Mouse (Mus musculus) liver, adult 2 months (tissue): ENCODE measurements around the gene Slc6a18. TPM values are rescaled to one million over a fixed set of nuclear protein-coding genes. Genes with fewer than 3 reads are reported as not detected.

Source experiments
- DNase-seq: peaks from one replicate; pipeline ENCODE4 v3.0.0-alpha.2; 2011; ENCODE audit warnings: low read depth, low spot score; ENCODE audit errors: extremely low read depth
- H3K27ac ChIP-seq: fragments of 200-500 bp; replicated peaks from 2 replicates; pipeline ENCODE4 v1.5.1; 2012; ENCODE audit warnings: low read depth, mild to moderate bottlenecking, control low read depth, inconsistent platforms, low read length; ENCODE audit not compliant: insufficient read depth
- H3K27me3 ChIP-seq: fragments of 200-500 bp; 2 replicates; pipeline ENCODE4 v1.6.1; 2012; ENCODE audit warnings: mild to moderate bottlenecking, moderate library complexity, low read length, inconsistent platforms; ENCODE audit not compliant: control insufficient read depth, insufficient read depth
- H3K36me3 ChIP-seq: fragments of 200-500 bp; 2 replicates; pipeline ENCODE4 v1.6.1; 2012; ENCODE audit warnings: low read length, inconsistent platforms; ENCODE audit not compliant: control insufficient read depth, insufficient read depth
- H3K4me1 ChIP-seq: fragments of 200-500 bp; 2 replicates; pipeline ENCODE4 v1.6.1; 2011; ENCODE audit warnings: low read length; ENCODE audit not compliant: control insufficient read depth, insufficient read depth
- H3K4me3 ChIP-seq: fragments of 200-500 bp; 2 replicates; pipeline ENCODE4 v1.5.1; 2011; ENCODE audit warnings: low read depth, mild to moderate bottlenecking, control low read depth, low read length, moderate library complexity; ENCODE audit not compliant: insufficient read depth
- H3K79me2 ChIP-seq: fragments of 200-500 bp; 2 replicates; pipeline ENCODE4 v1.6.1; 2012; ENCODE audit warnings: inconsistent platforms, mild to moderate bottlenecking, low read length, moderate library complexity; ENCODE audit not compliant: control insufficient read depth, insufficient read depth
- H3K9ac ChIP-seq: fragments of 200-500 bp; 2 replicates; pipeline ENCODE4 v1.6.1; 2012; ENCODE audit warnings: low read depth, mild to moderate bottlenecking, control low read depth, inconsistent platforms, low read length
- CTCF ChIP-seq: fragments of 200-500 bp; IDR thresholded peaks from 2 replicates; pipeline ENCODE4 v1.5.1; 2011; ENCODE audit warnings: low read depth, low read length, control low read depth
- POLR2A ChIP-seq: fragments of 200-500 bp; IDR thresholded peaks from 2 replicates; pipeline ENCODE4 v1.6.1; 2011; ENCODE audit warnings: low read length, control low read depth; ENCODE audit not compliant: insufficient read depth; ENCODE audit errors: extremely low read depth
- WGBS: fragments of 180-500 bp; shearing (Covaris S2); methylation state at CpG from one replicate; pipeline ENCODE4 v1.1.7; 2018; 5-methylcytosine and 5-hydroxymethylcytosine counted together
- polyA plus RNA-seq: library from polyadenylated mRNA; depleted of rRNA; stranded (reverse); fragments of >200 nt; gene quantifications from 2 replicates; pipeline ENCODE4 v1.2.3, GENCODE M21; 2012; rRNA removed
- total RNA-seq: library from RNA; depleted of rRNA; stranded (reverse); fragments of >200 nt; gene quantifications from 2 replicates; pipeline ENCODE4 v1.2.3, GENCODE M21; 2014; rRNA removed

Slc6a18 gene
- total and polyA plus RNA-seq, 2 experiments = not detected

DNA sequence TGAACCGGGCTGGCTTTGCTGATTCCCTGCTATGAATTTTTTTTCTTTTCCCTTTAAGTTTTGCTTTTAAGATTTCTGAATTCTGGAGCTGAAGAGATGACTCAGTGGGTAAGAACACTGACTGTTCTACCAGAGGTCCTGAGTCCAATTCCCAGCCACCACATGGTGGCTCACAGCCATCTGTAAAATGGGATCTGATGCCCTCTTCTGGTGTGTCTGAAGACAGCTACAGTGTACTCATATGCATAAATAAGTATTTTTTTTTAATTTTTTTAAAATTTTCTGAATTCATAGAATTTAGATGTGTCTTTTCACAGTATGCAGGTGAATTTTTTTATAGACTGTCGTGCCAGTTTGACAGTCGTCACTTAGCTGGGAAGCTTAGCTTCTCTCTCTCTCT lies 46.0 kb downstream of the Slc6a18 start:
- Histone ChIP-seq H3K4me1 (no peaks in the 10 kb centered on the region; the same call in 1 of the 2 replicates), H3K27ac (no peak overlapping the region), H3K9ac (no peak overlapping the region), H3K4me3 (no peak overlapping the region), H3K79me2 (no peaks in the 10 kb centered on the region), H3K36me3 (no peaks in the 10 kb centered on the region), H3K27me3 (no peaks in the 10 kb centered on the region)
- TF ChIP-seq CTCF (no peak), POLR2A (no peak)
- DNase-seq = peak; percentile 10
- 91% methylated on average over 3 of the region's 3 CpGs for WGBS

DNA sequence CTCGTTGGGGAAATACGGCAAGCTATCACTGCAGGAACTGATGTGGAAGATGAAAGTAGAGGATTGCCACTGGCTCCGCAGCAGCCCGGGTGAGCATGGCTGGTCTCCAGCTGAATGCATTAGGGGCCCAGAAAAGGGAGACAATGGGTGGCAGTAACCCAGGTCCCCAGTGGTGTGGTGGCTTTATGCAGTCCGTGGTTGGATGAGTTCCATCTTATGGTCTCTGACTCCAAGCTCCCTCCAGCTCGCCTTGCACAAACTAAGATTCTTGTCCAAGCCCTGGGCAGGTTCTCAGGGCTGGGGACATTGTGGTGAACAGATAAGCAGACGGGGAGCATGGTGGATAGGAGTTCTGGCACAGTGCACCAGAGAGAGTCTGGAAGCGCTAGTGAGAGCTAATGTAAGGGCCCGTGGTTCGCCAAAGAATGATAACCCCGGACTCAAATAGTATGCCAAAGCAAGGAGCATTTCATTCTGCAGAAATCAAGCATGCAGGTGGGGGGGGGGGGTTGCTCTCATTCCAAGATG lies 49.2 kb downstream of the Slc6a18 start:
- H3K79me2 ChIP-seq = no peaks in the 10 kb centered on the region
- peaks cover 3% of the 10 kb centered on the region; the same call in 1 of the 2 replicates for H3K4me1 ChIP-seq
- H3K27ac ChIP-seq = no peak overlapping the region
- no peak overlapping the region for H3K9ac ChIP-seq
- TF ChIP-seq CTCF = no peak
- no peak for TF ChIP-seq POLR2A
- no peaks in the 10 kb centered on the region for H3K27me3 ChIP-seq
- 92% methylated on average over 11 of the region's 11 CpGs for WGBS
- H3K36me3 ChIP-seq = no peaks in the 10 kb centered on the region
- no peak overlapping the region for H3K4me3 ChIP-seq
- DNase-seq = no peak

DNA sequence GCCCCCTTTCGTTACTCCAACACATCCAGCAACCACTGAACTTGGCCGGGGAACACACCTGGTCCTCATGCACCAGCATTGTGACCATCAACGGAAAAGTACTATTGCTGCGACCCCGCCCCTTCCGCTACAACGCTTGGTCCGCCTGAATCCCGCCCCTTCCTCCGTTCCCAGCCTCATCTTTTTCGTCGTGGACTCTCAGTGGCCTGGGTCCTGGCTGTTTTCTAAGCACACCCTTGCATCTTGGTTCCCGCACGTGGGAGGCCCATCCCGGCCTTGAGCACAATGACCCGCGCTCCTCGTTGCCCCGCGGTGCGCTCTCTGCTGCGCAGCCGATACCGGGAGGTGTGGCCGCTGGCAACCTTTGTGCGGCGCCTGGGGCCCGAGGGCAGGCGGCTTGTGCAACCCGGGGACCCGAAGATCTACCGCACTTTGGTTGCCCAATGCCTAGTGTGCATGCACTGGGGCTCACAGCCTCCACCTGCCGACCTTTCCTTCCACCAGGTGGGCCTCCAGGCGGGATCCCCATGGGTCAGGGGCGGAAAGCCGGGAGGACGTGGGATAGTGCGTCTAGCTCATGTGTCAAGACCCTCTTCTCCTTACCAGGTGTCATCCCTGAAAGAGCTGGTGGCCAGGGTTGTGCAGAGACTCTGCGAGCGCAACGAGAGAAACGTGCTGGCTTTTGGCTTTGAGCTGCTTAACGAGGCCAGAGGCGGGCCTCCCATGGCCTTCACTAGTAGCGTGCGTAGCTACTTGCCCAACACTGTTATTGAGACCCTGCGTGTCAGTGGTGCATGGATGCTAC lies 50.9 kb downstream of the Slc6a18 start, which contains the start of gene Tert:
Tert (plus strand) TSS at position 167 of the 805 bp plus-strand sequence.
- peak within 1 kb of the TSS; percentile 63 for H3K4me3 ChIP-seq
- TF ChIP-seq CTCF (peak; percentile 47), POLR2A (no peak)
- WGBS = 8% methylated on average over 47 of the region's 47 CpGs
- H3K27me3 ChIP-seq = no peaks in the 10 kb centered on the region
- H3K79me2 ChIP-seq = no peaks in the 10 kb centered on the region
- H3K36me3 ChIP-seq = peaks cover 3% of the 10 kb centered on the region; the same call in 1 of the 2 replicates
- H3K4me1 ChIP-seq = peaks cover 3% of the 10 kb centered on the region; the same call in 1 of the 2 replicates
- H3K27ac ChIP-seq = peak within 1 kb of the TSS; percentile 63
- DNase-seq = peak; percentile 76
- H3K9ac ChIP-seq = peak within 1 kb of the TSS; percentile 61

DNA sequence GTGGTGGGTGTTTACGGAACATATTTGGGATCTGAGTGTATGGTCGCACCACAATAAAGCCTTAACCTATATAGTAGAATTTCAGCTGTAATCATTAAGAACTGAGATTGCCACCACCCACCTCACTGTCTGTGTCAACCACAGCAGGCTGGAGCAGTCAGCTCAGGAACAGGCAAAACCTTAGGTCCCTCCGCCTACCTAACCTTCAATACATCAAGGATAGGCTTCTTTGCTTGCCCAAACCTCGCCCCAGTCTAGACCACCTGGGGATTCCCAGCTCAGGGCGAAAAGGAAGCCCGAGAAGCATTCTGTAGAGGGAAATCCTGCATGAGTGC lies 51.4 kb downstream of the Slc6a18 start:
- Histone ChIP-seq H3K9ac (peak overlapping the region; percentile 13), H3K36me3 (peaks cover 6% of the 10 kb centered on the region; the same call in 1 of the 2 replicates), H3K27me3 (no peaks in the 10 kb centered on the region), H3K4me1 (peaks cover 3% of the 10 kb centered on the region; the same call in 1 of the 2 replicates), H3K79me2 (no peaks in the 10 kb centered on the region), H3K4me3 (no peak overlapping the region; the same call in 1 of the 2 replicates), H3K27ac (peak overlapping the region; percentile 63)
- no peak for DNase-seq
- TF ChIP-seq CTCF = no peak
- TF ChIP-seq POLR2A = no peak
- 32% methylated on average over 6 of the region's 6 CpGs for WGBS

DNA sequence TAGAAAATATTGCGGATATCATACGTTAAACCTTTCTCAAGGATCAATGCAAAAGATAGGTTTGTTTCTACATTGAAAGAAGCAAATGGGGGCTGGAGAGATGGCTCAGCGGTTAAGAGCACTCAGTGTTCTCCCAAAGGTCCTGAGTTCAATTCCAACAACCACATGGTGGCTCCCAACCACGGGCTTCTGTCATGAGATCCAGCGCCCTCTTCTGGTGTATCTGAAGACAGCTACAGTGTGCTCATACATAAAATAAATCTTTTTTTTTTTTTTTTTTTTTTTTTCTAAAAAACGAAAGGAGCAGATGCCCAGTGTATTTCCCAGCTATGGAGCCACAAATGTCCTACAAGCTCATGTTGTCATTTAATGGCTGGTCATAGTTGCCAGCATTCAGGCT lies 57.2 kb downstream of the Slc6a18 start:
- 66% methylated on average over 6 of the region's 6 CpGs for WGBS
- peak; percentile 35 for DNase-seq
- Histone ChIP-seq H3K79me2 (no peaks in the 10 kb centered on the region), H3K36me3 (peaks cover 48% of the 10 kb centered on the region), H3K4me3 (no peak overlapping the region), H3K9ac (no peak overlapping the region), H3K27me3 (no peaks in the 10 kb centered on the region), H3K4me1 (no peaks in the 10 kb centered on the region), H3K27ac (no peak overlapping the region)
- TF ChIP-seq CTCF = peak; percentile 32; the same call in 1 of the 2 replicates
- TF ChIP-seq POLR2A = no peak

DNA sequence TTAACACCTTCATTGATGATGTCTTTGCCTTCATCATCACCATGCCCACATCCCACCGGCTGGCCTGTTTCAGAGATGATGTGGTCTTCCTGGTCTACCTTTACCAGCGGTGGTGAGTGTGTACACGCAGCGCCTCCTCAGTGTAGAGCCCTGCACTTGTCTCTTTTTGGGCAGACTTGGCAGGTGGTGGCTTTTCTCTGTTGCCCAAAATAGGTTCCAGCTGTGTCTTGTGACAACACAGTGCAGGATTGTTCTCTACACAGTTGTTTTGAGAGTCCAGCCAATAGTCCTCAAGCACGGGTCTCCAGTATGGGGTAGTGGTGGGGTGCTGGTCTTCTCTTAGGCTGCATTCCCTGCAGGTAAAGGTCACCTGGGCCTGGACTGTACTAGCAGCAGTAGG lies 59.4 kb downstream of the Slc6a18 start:
- DNase-seq = no peak
- Histone ChIP-seq H3K9ac (no peak overlapping the region), H3K79me2 (no peaks in the 10 kb centered on the region), H3K4me1 (no peaks in the 10 kb centered on the region), H3K27ac (no peak overlapping the region), H3K4me3 (no peak overlapping the region), H3K27me3 (no peaks in the 10 kb centered on the region), H3K36me3 (peaks cover 62% of the 10 kb centered on the region)
- 91% methylated on average over 5 of the region's 5 CpGs for WGBS
- no peak for TF ChIP-seq POLR2A

Other genes with a start within 250 kb of the Slc6a18 start
- 2.8 and 2.9 TPM in 2 replicates for gene Lpcat1, start 210.8 kb downstream of the Slc6a18 start, total RNA-seq
- gene Lpcat1, start 210.8 kb downstream of the Slc6a18 start, polyA plus RNA-seq = 2.2 and 2.5 TPM in 2 replicates
- gene Slc6a3, start 141.3 kb downstream of the Slc6a18 start, total RNA-seq = not detected in 2 replicates
- not detected in 2 replicates for gene Slc6a3, start 141.3 kb downstream of the Slc6a18 start, polyA plus RNA-seq
- gene Clptm1l, start 74.0 kb downstream of the Slc6a18 start, total RNA-seq = 95.1 and 108 TPM in 2 replicates
- gene Clptm1l, start 74.0 kb downstream of the Slc6a18 start, polyA plus RNA-seq = 116 and 138 TPM in 2 replicates
- 7.0 and 8.5 TPM in 2 replicates for gene Tert, start 51.1 kb downstream of the Slc6a18 start, total RNA-seq
- gene Tert, start 51.1 kb downstream of the Slc6a18 start, polyA plus RNA-seq = 13.1 and 16.5 TPM in 2 replicates
- 0.13 and 0.28 TPM in 2 replicates for gene Slc6a19, start 26.8 kb upstream of the Slc6a18 start, total RNA-seq
- 0.31 and 0.33 TPM in 2 replicates for gene Slc6a19, start 26.8 kb upstream of the Slc6a18 start, polyA plus RNA-seq
- gene Slc12a7, start 55.1 kb upstream of the Slc6a18 start, total RNA-seq = 38.0 and 48.6 TPM in 2 replicates
- 69.9 and 91.0 TPM in 2 replicates for gene Slc12a7, start 55.1 kb upstream of the Slc6a18 start, polyA plus RNA-seq
- gene Nkd2, start 169.6 kb upstream of the Slc6a18 start, total RNA-seq = 0.09 and 0.34 TPM in 2 replicates
- 0.34 and 0.83 TPM in 2 replicates for gene Nkd2, start 169.6 kb upstream of the Slc6a18 start, polyA plus RNA-seq